Mouse (Mus musculus): ENCODE data around the gene Serpinb1b.

DNA sequence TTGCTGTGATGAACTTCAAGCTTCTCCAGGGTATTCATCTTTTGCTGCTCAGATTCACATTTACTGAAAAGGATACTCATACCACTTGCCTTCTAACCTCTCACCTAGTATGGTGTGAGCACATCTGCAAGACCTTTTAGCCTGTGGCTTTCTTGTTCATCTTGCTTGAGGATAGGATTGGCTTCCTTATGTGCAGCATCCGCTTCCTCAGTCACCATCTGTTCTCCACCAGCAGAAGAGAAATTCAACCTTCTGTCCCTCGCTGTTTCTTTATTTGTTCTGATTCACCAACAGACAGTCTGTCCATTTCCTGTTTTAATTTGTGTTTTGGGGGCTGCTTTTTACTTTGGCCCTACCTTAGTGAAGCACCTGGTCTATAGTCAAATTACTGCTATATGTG lies 59.3 kb downstream of the Serpinb1b start:
- TF ChIP-seq TBP (IDR thresholded peaks at IDR 0.05; ENCODE audit: low read depth, low read length): no peak
- TF ChIP-seq POLR2AphosphoS5 (IDR thresholded peaks at IDR 0.05; ENCODE audit: borderline replicate concordance, low read depth, low read length): no peak

All from MEL (cell line).